In genomic region chr3:142710360-142711007, GRCm38 (mm10) we compare ENCODE assay signal across 7 mouse cellular contexts. TPM values are rescaled to one million over a fixed set of nuclear protein-coding genes. Genes with fewer than 3 reads are reported as not detected.
DNase-seq lines count a peak whose midpoint lies in the region; ATAC-seq lines count a peak whose summit lies in the region.

No protein-coding gene starts in this region.

- H3K9ac ChIP-seq in heart, embryonic 12.5 days, result no peak overlapping the region
- no peak overlapping the region for H3K9ac ChIP-seq in kidney, embryonic 16.5 days (replicated peaks; ENCODE audit: low read length)
- H3K9ac ChIP-seq in lung, embryonic 15.5 days, result no peak overlapping the region

- H3K4me2 ChIP-seq in heart, embryonic 12.5 days, result peak overlapping the region; percentile 36
- H3K4me2 ChIP-seq in kidney, embryonic 16.5 days (replicated peaks; ENCODE audit: low read depth, low read length), result no peak overlapping the region
- no peak overlapping the region for H3K4me2 ChIP-seq in lung, embryonic 15.5 days

- H3K36me3 ChIP-seq in heart, embryonic 12.5 days, result peaks cover 12% of the 10 kb centered on the region
- peaks cover 9% of the 10 kb centered on the region; the same call in 1 of the 2 replicates for H3K36me3 ChIP-seq in kidney, embryonic 16.5 days (ENCODE audit: insufficient read depth, low read length)
- H3K36me3 ChIP-seq in lung, embryonic 15.5 days, result no peaks in the 10 kb centered on the region

- peak; percentile 29 to 32 for DNase-seq in B cell, adult 2 months
- DNase-seq in CD8-positive naive resting alpha-beta T cell, adult 2 months (ENCODE audit: low read depth in 2 of 2, low spot score in 2 of 2), result peak; percentile 7 to 22
- peak; percentile 6 for DNase-seq in c-Kit-positive CD71-positive TER-119-positive erythroid progenitor cells, embryonic 14.5 days (ENCODE audit: low spot score)
- peak; percentile 66 for DNase-seq in retina, embryonic 14.5 days (ENCODE audit: low spot score)

- no peak for ATAC-seq in heart, embryonic 12.5 days (ENCODE audit: insufficient number of reproducible peaks, low FRiP score)
- ATAC-seq in kidney, embryonic 16.5 days (ENCODE audit: low FRiP score, low TSS enrichment), result peak; percentile 29; the same call in 1 of the 2 replicates
- peak; percentile 25; the same call in 1 of the 2 replicates for ATAC-seq in lung, embryonic 15.5 days (ENCODE audit: borderline replicate concordance, extremely low read depth, low FRiP score, low TSS enrichment)

- no peak overlapping the region for H3K27ac ChIP-seq in heart, embryonic 12.5 days (ENCODE audit: poor library complexity, severe bottlenecking)
- H3K27ac ChIP-seq in kidney, embryonic 16.5 days (ENCODE audit: low read length), result no peak overlapping the region
- no peak overlapping the region for H3K27ac ChIP-seq in lung, embryonic 15.5 days

- H3K4me1 ChIP-seq in heart, embryonic 12.5 days (replicated peaks), result no peaks in the 10 kb centered on the region
- no peaks in the 10 kb centered on the region for H3K4me1 ChIP-seq in kidney, embryonic 16.5 days (ENCODE audit: insufficient read depth, low read length)
- H3K4me1 ChIP-seq in lung, embryonic 15.5 days, result no peaks in the 10 kb centered on the region

- peaks cover 16% of the 10 kb centered on the region for H3K9me3 ChIP-seq in heart, embryonic 12.5 days (replicated peaks)
- peaks cover under 1% of the 10 kb centered on the region; the same call in 1 of the 2 replicates for H3K9me3 ChIP-seq in kidney, embryonic 16.5 days (ENCODE audit: low read length)
- no peaks in the 10 kb centered on the region for H3K9me3 ChIP-seq in lung, embryonic 15.5 days

- WGBS in heart, embryonic 12.5 days, result 10% methylated on average over 10 of the region's 10 CpGs
- WGBS in kidney, embryonic 16.5 days, result 14% methylated on average over 10 of the region's 10 CpGs
- WGBS in lung, embryonic 15.5 days, result 12% methylated on average over 10 of the region's 10 CpGs

- no peak overlapping the region for H3K4me3 ChIP-seq in heart, embryonic 12.5 days
- H3K4me3 ChIP-seq in kidney, embryonic 16.5 days (ENCODE audit: low read length), result no peak overlapping the region
- H3K4me3 ChIP-seq in lung, embryonic 15.5 days, result no peak overlapping the region

- H3K27me3 ChIP-seq in heart, embryonic 12.5 days (replicated peaks), result no peaks in the 10 kb centered on the region
- H3K27me3 ChIP-seq in kidney, embryonic 16.5 days (ENCODE audit: insufficient read depth, low read length), result no peaks in the 10 kb centered on the region
- H3K27me3 ChIP-seq in lung, embryonic 15.5 days, result no peaks in the 10 kb centered on the region

RNA-seq across cellular contexts. Expression of gene Kyat3, which starts 9.6 kb away (rescaled TPM):
- 8.9 and 10.4 TPM in 2 replicates for polyA plus RNA-seq in heart, embryonic 12.5 days (2016; fragmentation: Nextera tagmentation; extraction: Ambion mirVana)
- 24.6 and 28.0 TPM in 2 replicates for polyA plus RNA-seq in kidney, embryonic 16.5 days (2015; fragmentation: Nextera tagmentation; extraction: Ambion mirVana)
- 15.6 and 16.1 TPM in 2 replicates for polyA plus RNA-seq in lung, embryonic 15.5 days (2015; fragmentation: Nextera tagmentation; extraction: Ambion mirVana)

RNA-seq across cellular contexts. Expression of gene Gtf2b, which starts 54.4 kb away (rescaled TPM):
- 56.6 and 58.4 TPM in 2 replicates for polyA plus RNA-seq in heart, embryonic 12.5 days (2016; fragmentation: Nextera tagmentation; extraction: Ambion mirVana)
- polyA plus RNA-seq in kidney, embryonic 16.5 days (2015; fragmentation: Nextera tagmentation; extraction: Ambion mirVana), result 80.8 and 82.9 TPM in 2 replicates
- polyA plus RNA-seq in lung, embryonic 15.5 days (2015; fragmentation: Nextera tagmentation; extraction: Ambion mirVana), result 83.3 and 86.5 TPM in 2 replicates

Comparison
In these comparisons a context has a peak if more than half of its experiments do, and no peak if none do; other contexts are left out.
1. DNase-seq: peak in every context shown above with its lines; median percentile 66 in retina, embryonic 14.5 days; 30 in B cell, adult 2 months; 14 in CD8-positive naive resting alpha-beta T cell, adult 2 months; 6 in c-Kit-positive CD71-positive TER-119-positive erythroid progenitor cells, embryonic 14.5 days.